Mouse (Mus musculus) megakaryocyte, embryonic 14.5 days (primary cell): ENCODE data around the gene Crygb. TPM values are rescaled to one million over a fixed set of nuclear protein-coding genes. Genes with fewer than 3 reads are reported as not detected.

ENCODE experiments used
- H3K27me3 ChIP-seq: replicated peaks from 2 replicates; pipeline ENCODE3; 2012; ENCODE audit warnings: inconsistent platforms
- H3K36me3 ChIP-seq: replicated peaks from 2 replicates; pipeline ENCODE3; 2012; ENCODE audit warnings: low read length, inconsistent platforms, mixed read lengths
- H3K4me1 ChIP-seq: 2 replicates; pipeline ENCODE4 v1.6.1; 2012; ENCODE audit warnings: inconsistent platforms
- H3K4me3 ChIP-seq: replicated peaks from 2 replicates; pipeline ENCODE3; 2012; ENCODE audit warnings: moderate library complexity, mild to moderate bottlenecking, inconsistent platforms
- H3K9me3 ChIP-seq: 2 replicates; pipeline ENCODE4 v1.6.1; 2012; ENCODE audit warnings: inconsistent platforms
- FLI1 ChIP-seq: IDR thresholded peaks from 2 replicates; pipeline ENCODE4 v1.6.1; 2012; ENCODE audit warnings: low read length, inconsistent platforms, mixed read lengths
- GATA1 ChIP-seq: IDR thresholded peaks from 3 replicates; pipeline ENCODE4 v1.6.1; 2012; ENCODE audit warnings: mixed read lengths, low read length, inconsistent platforms, borderline replicate concordance
- polyA plus RNA-seq: library from polyadenylated mRNA; stranded (reverse); fragments of >175 nt; gene quantifications from 2 replicates; pipeline ENCODE4 v1.2.3, GENCODE M21; 2012; ENCODE audit warnings: low replicate concordance; ENCODE audit not compliant: insufficient read depth

The Crygb gene
- polyA plus RNA-seq, 1 experiment = not detected

DNA sequence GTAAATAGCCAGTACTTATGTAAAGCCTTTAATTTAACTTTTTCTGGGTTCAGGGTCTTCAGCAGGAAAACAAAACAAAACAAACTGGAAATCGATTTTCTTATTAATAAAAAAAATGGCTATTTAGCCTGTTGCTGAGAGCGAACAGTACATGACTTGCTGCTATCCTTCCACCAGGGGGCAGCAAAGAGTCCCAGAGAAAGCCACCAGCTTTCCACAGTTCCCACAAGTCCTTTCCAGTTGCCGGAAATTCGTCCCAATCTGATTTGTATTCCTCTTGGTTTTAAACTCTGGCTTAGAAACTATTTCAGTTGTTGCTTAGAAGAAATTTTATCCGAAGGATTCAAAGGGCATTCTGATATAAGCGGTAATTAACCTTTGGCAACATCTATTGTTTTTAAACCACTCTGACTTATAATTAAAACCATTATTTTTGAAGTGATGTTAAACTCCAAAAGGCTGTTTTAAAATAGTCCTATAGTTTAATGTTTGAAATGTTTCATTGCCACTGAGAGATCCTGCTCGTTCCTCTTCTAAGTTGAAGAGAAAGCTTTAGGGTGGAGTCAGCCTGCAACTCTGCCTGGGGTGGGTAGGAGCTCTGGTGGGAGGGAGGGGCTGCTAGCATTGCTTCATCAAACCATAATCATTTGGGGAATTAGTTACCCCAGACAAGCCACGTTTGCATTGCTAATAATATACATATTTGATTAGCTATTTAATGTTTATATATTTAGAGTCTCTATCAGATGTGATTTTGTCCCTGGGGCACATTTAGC is 30.1 kb upstream of the Crygb start:
- no peaks in the 10 kb centered on the region for H3K9me3 ChIP-seq
- peaks cover 3% of the 10 kb centered on the region for H3K27me3 ChIP-seq
- H3K4me3 ChIP-seq = no peak overlapping the region
- TF ChIP-seq GATA1 (no peak), FLI1 (no peak)
- H3K36me3 ChIP-seq = no peaks in the 10 kb centered on the region
- peaks cover 34% of the 10 kb centered on the region for H3K4me1 ChIP-seq

DNA sequence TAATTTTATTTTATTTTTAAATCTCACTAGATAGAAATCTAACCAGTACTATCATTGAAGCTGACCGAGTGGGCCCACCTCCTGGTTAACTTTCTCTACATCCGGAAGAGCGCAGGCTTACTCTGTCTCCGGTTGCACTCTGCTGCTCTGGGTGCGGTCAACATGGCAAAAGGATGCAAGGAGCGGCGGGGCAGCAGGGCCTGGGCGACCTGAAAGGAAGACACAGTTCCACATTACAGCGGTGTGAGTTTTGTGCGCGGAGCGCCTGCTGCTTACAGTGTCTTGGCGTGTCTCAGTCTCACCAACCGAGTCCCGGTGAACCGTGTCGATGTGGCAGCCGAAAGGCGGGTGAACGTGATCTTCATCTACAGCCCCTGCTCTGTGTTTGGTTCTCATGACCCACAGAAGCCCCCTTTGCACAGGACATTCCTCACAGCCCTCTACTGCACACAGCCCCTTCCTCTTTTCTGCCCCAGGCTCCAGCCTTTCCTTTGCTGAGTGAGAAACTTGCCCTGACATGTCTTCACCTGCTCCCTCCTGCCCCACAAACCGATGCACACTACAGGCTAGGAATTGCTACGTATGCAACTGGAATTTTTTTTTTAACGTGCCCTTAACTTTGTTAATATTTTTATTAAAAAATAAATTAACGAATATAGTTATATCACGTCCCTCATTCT is 27.8 kb upstream of the Crygb start:
- Histone ChIP-seq H3K4me3 (peak overlapping the region; percentile 8), H3K9me3 (no peaks in the 10 kb centered on the region), H3K4me1 (peaks cover 34% of the 10 kb centered on the region), H3K27me3 (peaks cover 3% of the 10 kb centered on the region), H3K36me3 (no peaks in the 10 kb centered on the region)
- no peak for TF ChIP-seq FLI1

DNA sequence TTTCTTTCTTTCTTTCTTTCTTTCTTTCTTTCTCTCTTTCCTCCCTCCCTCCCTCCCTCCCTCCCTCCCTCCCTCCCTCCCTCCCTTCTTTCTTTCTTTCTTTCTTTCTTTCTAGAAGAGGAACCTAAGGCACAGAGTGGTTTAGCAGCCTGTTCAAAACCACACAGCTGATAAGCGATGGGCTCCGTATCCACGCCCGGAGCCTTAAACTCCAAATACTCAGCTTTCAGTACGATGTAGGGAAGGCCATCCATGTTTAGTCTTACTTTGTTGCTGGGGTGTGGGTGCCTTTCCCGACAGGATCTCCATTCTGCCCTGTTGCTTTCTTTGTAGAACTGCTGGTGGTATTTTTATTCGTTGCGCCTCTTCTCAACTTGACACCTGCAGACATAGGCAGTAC is 27.1 kb upstream of the Crygb start:
- TF ChIP-seq GATA1 (no peak), FLI1 (no peak)
- peaks cover 5% of the 10 kb centered on the region for H3K27me3 ChIP-seq
- no peak overlapping the region for H3K4me3 ChIP-seq
- H3K4me1 ChIP-seq = peaks cover 34% of the 10 kb centered on the region
- no peaks in the 10 kb centered on the region for H3K9me3 ChIP-seq
- H3K36me3 ChIP-seq = no peaks in the 10 kb centered on the region

DNA sequence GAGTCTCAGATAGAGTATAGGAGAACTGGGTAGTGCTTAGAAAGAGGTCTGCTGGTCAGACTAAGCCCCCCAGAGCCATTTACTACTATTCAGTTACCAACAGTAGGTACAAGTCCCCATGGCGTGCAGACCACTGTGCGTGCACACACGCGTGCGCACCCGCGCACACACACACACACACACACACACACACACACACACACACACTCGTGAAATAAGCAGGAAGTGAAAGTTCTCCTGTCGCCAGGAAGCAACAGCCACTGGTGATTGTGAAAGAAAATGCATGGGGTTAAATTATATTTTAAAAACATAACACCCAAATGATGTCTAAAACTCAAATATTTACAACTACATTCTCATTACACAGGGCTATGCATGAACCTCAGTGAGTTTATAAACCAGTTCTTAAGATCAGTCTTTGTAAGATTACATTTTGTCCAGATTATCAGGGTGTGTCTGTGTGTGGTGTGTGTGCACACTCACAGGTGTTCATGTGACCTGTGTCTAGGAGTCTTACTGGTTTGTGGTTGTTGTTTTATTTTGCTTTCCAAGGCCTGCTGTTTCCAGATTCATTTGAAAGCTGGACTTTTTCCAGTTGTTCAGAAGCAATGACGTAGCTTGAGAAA is 25.7 kb upstream of the Crygb start:
- Histone ChIP-seq H3K4me3 (no peak overlapping the region), H3K36me3 (no peaks in the 10 kb centered on the region), H3K27me3 (peaks cover 5% of the 10 kb centered on the region), H3K9me3 (no peaks in the 10 kb centered on the region), H3K4me1 (peaks cover 26% of the 10 kb centered on the region)
- TF ChIP-seq FLI1 (no peak), GATA1 (no peak)

DNA sequence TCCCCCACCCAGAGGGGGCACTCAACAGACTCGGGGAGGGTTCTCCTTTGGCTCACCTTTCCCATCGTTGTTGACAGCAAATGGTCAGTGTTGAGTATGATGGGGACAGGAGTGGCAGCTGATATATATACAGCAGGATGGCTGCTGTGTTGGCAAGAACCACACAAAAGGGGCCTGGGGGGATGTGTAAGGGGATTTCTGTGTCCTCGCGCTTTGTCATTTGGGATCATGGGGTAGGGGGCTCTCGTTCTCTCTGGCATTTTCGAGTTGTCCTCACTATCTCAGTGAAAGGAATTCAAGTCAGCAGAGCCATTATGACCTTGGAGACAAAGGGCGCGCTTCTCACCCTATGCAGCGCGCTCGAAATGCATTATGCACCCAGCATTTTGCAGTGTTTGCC is 21.2 kb upstream of the Crygb start, which contains the start of gene Cryga:
TSS of gene Cryga (minus strand) at position 101 of the 400 bp plus-strand sequence.
- H3K36me3 ChIP-seq = no peaks in the 10 kb centered on the region
- H3K4me1 ChIP-seq = peaks cover 5% of the 10 kb centered on the region; the same call in 1 of the 2 replicates
- peaks cover 2% of the 10 kb centered on the region for H3K27me3 ChIP-seq
- TF ChIP-seq GATA1 (no peak), FLI1 (no peak)
- no peaks in the 10 kb centered on the region for H3K9me3 ChIP-seq
- H3K4me3 ChIP-seq = no peak within 1 kb of the TSS

DNA sequence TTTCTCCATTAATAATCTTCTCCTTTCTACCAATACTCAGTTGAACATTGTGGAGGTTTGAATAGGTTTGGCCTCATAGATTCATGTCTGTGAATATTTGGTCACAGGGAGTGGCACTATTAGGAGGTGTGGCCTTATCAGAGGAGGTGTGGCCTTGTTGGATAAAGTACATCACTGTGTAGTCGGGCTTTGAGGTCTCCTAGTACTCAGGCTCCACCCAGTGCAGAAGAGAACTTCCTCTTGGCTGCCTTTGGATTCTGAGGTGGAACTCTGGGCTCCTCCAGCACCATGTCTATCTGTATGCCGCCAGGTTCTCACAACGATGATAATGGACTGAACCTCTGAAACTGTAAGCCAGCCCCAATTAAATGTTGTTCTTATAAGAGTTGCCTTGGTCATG is 14.9 kb upstream of the Crygb start:
- H3K4me1 ChIP-seq = no peaks in the 10 kb centered on the region
- TF ChIP-seq GATA1 = no peak
- TF ChIP-seq FLI1 = no peak
- peaks cover 3% of the 10 kb centered on the region; the same call in 1 of the 2 replicates for H3K9me3 ChIP-seq
- H3K36me3 ChIP-seq = no peaks in the 10 kb centered on the region
- peaks cover 2% of the 10 kb centered on the region for H3K27me3 ChIP-seq
- no peak overlapping the region for H3K4me3 ChIP-seq

DNA sequence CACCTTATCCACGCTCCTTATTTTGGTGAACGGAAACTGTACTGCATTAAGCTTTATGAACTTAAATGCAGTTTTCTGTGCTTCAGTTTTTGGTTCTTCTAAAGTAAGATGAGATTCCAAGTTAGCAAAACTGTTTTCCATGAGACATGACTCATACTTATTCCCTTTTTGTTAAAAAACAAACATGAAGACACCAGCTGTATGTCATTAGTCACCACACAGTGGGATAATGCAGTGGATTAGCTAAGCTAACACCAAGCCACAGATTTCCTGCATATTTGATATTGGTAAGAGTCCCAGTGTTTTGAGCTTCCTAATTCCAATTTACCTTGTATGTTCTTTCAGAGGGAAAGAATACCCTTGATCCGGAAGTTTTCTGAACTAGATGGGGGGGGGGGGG is 9.5 kb upstream of the Crygb start:
- no peak overlapping the region for H3K4me3 ChIP-seq
- peaks cover 6% of the 10 kb centered on the region for H3K4me1 ChIP-seq
- H3K27me3 ChIP-seq = peaks cover 2% of the 10 kb centered on the region
- no peaks in the 10 kb centered on the region for H3K36me3 ChIP-seq
- TF ChIP-seq FLI1 (no peak), GATA1 (no peak)
- H3K9me3 ChIP-seq = peaks cover 3% of the 10 kb centered on the region; the same call in 1 of the 2 replicates

DNA sequence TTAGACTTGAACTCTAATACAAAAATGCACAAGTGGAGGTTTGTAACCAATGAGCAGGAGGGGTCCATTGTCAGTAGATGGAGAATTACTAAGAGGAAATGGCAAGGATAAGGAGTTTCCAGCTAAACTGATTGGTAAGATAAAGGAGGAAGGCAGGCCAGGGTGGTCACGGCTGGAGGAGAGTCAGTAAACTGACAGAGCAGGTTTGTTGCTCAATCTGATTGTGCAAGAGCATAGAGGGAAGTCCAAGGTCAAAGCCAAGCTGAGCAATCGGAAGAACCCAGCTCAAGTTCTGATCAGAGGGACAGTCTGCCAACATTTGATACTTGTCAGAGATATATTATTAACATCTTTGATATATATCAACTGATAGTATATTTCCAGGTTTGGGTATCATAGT is 8.3 kb upstream of the Crygb start:
- Histone ChIP-seq H3K27me3 (peaks cover 2% of the 10 kb centered on the region), H3K36me3 (no peaks in the 10 kb centered on the region), H3K9me3 (peaks cover 3% of the 10 kb centered on the region; the same call in 1 of the 2 replicates), H3K4me3 (no peak overlapping the region), H3K4me1 (peaks cover 6% of the 10 kb centered on the region)
- TF ChIP-seq GATA1 (no peak), FLI1 (no peak)

DNA sequence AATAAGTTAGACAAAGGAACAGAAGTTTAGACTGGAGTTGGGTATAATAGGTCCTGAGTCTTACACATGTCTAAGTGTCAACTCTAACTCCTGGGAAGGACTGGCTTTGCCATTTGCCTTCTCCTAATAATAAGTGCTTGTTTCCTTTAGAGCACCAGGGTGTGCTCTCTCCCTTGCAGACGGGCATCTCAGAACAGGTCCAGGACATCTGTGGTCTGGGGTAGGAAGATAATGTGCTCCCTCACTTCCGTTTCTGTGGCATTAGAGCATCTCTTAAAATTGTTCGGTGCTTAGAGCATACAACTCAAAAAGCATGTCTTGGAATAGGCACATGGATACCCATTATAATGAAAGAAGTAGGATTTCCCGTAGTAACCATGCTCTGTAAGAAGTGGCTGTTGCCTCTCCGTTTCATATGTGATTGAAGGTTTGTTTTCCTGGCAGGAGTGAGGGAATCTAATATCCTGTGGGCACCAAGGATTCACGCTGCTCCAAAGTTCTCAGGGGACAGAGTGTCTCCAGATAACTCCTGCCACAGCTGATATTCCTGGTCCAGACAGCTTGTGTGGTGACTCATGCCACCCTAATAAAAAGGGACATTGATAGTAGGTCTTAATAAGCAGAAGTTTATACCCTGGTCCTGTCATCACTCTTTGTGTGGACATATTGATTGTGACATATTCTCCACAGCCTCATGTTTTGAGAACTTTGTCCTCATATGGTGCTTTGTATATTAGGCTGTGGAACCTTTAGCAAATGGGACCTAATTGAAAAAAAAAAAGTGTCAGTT is 6.7 kb upstream of the Crygb start:
- H3K9me3 ChIP-seq = peaks cover 3% of the 10 kb centered on the region; the same call in 1 of the 2 replicates
- no peak for TF ChIP-seq FLI1
- TF ChIP-seq GATA1 = no peak
- H3K4me3 ChIP-seq = no peak overlapping the region
- peaks cover 6% of the 10 kb centered on the region for H3K4me1 ChIP-seq
- H3K27me3 ChIP-seq = peaks cover 2% of the 10 kb centered on the region
- no peaks in the 10 kb centered on the region for H3K36me3 ChIP-seq
